Mouse (Mus musculus): ENCODE results near the gene Acad12. TPM values are rescaled to one million over a fixed set of nuclear protein-coding genes. Genes with fewer than 3 reads are reported as not detected.
"Not testable (repeated sequence)": the region's sequence is repeated elsewhere in the genome, so short reads cannot be mapped to it uniquely, and the experiment has no call there.

Acad12 gene
- polyA plus RNA-seq, 1 experiment from 2014 or later, result 6.7 TPM

DNA sequence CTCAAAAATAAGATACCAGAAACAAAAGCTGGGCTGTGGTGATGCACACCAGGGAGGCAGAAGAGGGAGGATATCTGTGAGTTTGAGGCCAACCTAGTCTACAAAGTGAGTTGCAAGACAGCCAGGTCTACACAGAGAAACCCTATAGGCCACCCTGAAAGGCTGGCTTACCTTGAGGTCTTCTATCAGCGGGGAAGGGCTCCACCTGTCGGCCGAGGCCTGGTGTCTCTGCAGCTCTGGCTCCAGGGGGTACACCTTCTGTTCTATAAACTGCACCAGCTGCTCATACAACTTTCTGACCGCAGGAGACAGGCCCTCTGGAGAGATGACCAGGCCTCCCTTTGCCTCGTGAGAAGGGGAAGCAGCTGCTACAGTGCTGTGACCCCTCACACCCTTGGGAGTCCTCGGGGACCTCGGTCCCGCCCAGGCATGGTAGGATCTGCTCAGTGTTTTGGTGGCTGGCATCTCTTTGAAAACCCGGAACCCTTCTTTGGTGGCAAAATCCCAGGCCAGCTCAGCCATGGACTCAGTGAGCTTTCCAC, 12.4 kb upstream of the Acad12 start:
- not testable (repeated sequence) for H3K4me3 ChIP-seq (ENCODE audit: low read length); H3K27ac ChIP-seq (ENCODE audit: low read length); H3K9ac ChIP-seq (ENCODE audit: low read length); H3K4me2 ChIP-seq (ENCODE audit: low read depth, low read length); H3K27me3 ChIP-seq (ENCODE audit: control insufficient read depth, insufficient read depth, low read length); H3K4me1 ChIP-seq (ENCODE audit: control insufficient read depth, insufficient read depth, low read length); ATAC-seq (replicated peaks; ENCODE audit: extremely low read depth, insufficient read depth, low FRiP score); H3K36me3 ChIP-seq (ENCODE audit: control insufficient read depth, insufficient read depth); H3K9me3 ChIP-seq (replicated peaks; ENCODE audit: control insufficient read depth, low read length)
- WGBS, result 72% methylated on average over 8 of the region's 9 CpGs

DNA sequence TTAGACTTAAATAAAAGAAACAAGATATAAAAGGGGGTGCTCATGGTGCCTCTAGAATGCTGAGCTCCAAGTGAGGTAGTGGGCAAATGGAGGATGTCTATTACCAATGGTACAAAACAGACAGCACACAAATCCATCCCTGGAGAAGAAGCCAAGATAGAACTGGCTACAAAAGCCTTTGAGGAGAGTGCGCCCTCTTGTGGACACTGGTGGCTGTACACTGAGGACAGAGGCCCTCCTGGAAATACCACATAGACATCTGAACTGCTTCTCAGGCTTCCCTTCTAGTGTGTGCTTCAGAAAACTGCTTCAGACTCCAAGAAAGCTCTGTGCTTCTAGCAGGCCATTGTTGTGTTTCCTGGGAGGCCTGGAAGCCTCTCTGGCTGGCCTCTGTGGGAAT, 9.1 kb upstream of the Acad12 start:
- H3K9ac ChIP-seq (ENCODE audit: low read length), result no peak overlapping the region
- no peaks in the 10 kb centered on the region for H3K27me3 ChIP-seq (ENCODE audit: control insufficient read depth, insufficient read depth, low read length)
- ATAC-seq (replicated peaks; ENCODE audit: extremely low read depth, insufficient read depth, low FRiP score), result no peak
- H3K4me3 ChIP-seq (ENCODE audit: low read length), result no peak overlapping the region
- no peaks in the 10 kb centered on the region for H3K4me1 ChIP-seq (ENCODE audit: control insufficient read depth, insufficient read depth, low read length)
- H3K36me3 ChIP-seq (ENCODE audit: control insufficient read depth, insufficient read depth), result no peaks in the 10 kb centered on the region
- H3K4me2 ChIP-seq (ENCODE audit: low read depth, low read length), result no peak overlapping the region
- no peak overlapping the region for H3K27ac ChIP-seq (ENCODE audit: low read length)
- no peaks in the 10 kb centered on the region for H3K9me3 ChIP-seq (replicated peaks; ENCODE audit: control insufficient read depth, low read length)
- 4% methylated on average over 1 of the region's 1 CpGs for WGBS

DNA sequence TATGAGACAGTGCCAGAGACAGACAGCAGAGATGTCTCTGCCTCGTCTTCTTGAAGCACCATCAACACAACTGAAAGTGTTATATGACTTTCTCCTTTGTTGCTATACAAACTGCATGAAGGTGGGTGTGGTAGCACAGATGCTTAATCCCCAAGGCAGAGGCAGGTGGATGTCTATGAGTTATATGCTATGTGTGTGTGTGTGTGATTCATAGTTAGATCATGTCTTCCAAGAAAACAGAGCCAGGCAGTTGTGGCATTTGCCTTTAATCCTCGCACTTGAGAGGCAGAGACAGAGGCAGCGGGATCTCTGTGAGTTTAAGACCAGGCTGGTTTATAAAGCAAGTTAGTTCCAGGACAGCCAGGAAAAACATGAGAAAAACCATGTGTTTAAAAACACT, 4.5 kb upstream of the Acad12 start:
- 92% methylated on average over 3 of the region's 3 CpGs for WGBS
- H3K9ac ChIP-seq (ENCODE audit: low read length), result no peak overlapping the region

DNA sequence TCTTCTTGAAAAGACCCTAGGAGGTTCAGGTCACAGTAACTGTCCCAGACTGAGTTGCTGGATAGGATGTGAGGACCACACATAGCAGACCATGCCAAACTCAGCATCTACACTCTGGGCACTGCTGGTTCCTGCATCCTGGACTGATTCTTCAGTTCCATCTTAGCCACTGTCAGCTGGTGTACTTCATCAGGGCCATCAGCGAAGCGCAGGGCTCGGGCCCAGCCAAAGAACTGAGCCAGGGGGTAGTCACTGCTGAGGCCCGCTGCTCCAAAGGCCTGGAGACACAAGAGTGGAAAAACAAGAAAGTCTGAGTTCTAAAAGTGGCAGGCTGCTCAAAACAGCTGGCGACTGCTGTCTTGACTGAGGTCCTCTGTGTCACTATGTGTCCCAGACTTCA, 2.4 kb upstream of the Acad12 start:
- no peak for ATAC-seq (replicated peaks; ENCODE audit: extremely low read depth, insufficient read depth, low FRiP score)
- no peaks in the 10 kb centered on the region for H3K27me3 ChIP-seq (ENCODE audit: control insufficient read depth, insufficient read depth, low read length)
- WGBS, result 90% methylated on average over 5 of the region's 5 CpGs

More for the DNA sequence above, 4.5 kb upstream of the Acad12 start:
- Histone ChIP-seq H3K4me3 (ENCODE audit: low read length) (no peak overlapping the region), H3K27me3 (ENCODE audit: control insufficient read depth, insufficient read depth, low read length) (no peaks in the 10 kb centered on the region), H3K4me1 (ENCODE audit: control insufficient read depth, insufficient read depth, low read length) (peaks cover 7% of the 10 kb centered on the region), H3K27ac (ENCODE audit: low read length) (no peak overlapping the region), H3K4me2 (ENCODE audit: low read depth, low read length) (no peak overlapping the region), H3K9me3 (replicated peaks; ENCODE audit: control insufficient read depth, low read length) (no peaks in the 10 kb centered on the region), H3K36me3 (ENCODE audit: control insufficient read depth, insufficient read depth) (no peaks in the 10 kb centered on the region)
- no peak for ATAC-seq (replicated peaks; ENCODE audit: extremely low read depth, insufficient read depth, low FRiP score)

DNA sequence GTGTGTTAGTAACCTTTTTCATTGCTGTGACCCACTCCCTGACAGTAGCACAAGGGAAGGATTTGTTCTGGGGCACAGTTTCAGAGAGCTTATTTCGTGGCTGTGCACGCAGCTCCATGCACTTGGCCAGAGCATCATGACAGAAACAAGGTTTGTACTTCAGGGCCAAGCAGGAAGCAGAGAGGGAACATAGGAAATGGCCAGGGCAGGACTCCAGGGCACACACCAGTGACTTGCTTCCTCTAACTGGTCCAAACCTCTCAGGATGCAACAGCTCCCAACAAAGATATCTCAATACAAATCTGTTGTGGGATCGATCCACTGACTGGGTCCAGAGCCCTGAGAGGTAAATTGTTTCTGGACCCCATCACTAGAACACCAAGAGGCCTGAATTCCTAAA, 3.8 kb downstream of the Acad12 start:
- not testable (repeated sequence) for ATAC-seq (replicated peaks; ENCODE audit: extremely low read depth, insufficient read depth, low FRiP score); H3K9ac ChIP-seq (ENCODE audit: low read length); H3K27ac ChIP-seq (ENCODE audit: low read length); H3K4me3 ChIP-seq (ENCODE audit: low read length); H3K9me3 ChIP-seq (replicated peaks; ENCODE audit: control insufficient read depth, low read length); H3K36me3 ChIP-seq (ENCODE audit: control insufficient read depth, insufficient read depth); H3K4me1 ChIP-seq (ENCODE audit: control insufficient read depth, insufficient read depth, low read length); H3K27me3 ChIP-seq (ENCODE audit: control insufficient read depth, insufficient read depth, low read length); H3K4me2 ChIP-seq (ENCODE audit: low read depth, low read length)
- 69% methylated on average over 3 of the region's 3 CpGs for WGBS

More for the DNA sequence above, 2.4 kb upstream of the Acad12 start:
- H3K9me3 ChIP-seq (replicated peaks; ENCODE audit: control insufficient read depth, low read length), result no peaks in the 10 kb centered on the region
- H3K4me3 ChIP-seq (ENCODE audit: low read length), result no peak overlapping the region
- peaks cover 7% of the 10 kb centered on the region for H3K4me1 ChIP-seq (ENCODE audit: control insufficient read depth, insufficient read depth, low read length)
- H3K9ac ChIP-seq (ENCODE audit: low read length), result no peak overlapping the region
- H3K36me3 ChIP-seq (ENCODE audit: control insufficient read depth, insufficient read depth), result no peaks in the 10 kb centered on the region
- no peak overlapping the region for H3K27ac ChIP-seq (ENCODE audit: low read length)
- H3K4me2 ChIP-seq (ENCODE audit: low read depth, low read length), result no peak overlapping the region

DNA sequence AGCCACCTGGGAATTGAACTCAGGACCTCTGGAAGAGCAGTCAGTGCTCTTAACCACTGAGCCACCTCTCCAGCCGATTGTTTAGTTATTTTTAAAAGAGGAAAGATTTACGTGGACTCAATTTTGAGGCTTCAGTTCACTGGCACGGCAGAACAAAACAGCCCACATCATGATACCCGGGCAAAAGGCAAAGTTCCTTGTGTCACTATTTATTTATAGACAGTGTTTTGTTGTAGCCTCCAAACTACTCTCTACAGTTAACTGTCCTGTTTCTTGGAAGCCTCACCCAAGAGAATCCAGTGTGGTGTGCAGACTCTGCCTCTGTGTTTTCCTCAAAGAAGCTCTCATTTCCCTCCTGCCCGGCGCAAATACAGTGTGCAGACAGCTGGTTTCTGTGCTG, 6.7 kb downstream of the Acad12 start:
- 80% methylated on average over 6 of the region's 6 CpGs for WGBS
- no peaks in the 10 kb centered on the region for H3K9me3 ChIP-seq (replicated peaks; ENCODE audit: control insufficient read depth, low read length)
- H3K4me2 ChIP-seq (ENCODE audit: low read depth, low read length), result no peak overlapping the region
- no peak; the same call in 1 of the 2 replicates for ATAC-seq (replicated peaks; ENCODE audit: extremely low read depth, insufficient read depth, low FRiP score)
- no peak overlapping the region for H3K9ac ChIP-seq (ENCODE audit: low read length)
- H3K27ac ChIP-seq (ENCODE audit: low read length), result no peak overlapping the region
- H3K4me1 ChIP-seq (ENCODE audit: control insufficient read depth, insufficient read depth, low read length), result no peaks in the 10 kb centered on the region
- H3K27me3 ChIP-seq (ENCODE audit: control insufficient read depth, insufficient read depth, low read length), result no peaks in the 10 kb centered on the region
- no peak overlapping the region for H3K4me3 ChIP-seq (ENCODE audit: low read length)
- no peaks in the 10 kb centered on the region for H3K36me3 ChIP-seq (ENCODE audit: control insufficient read depth, insufficient read depth)

DNA sequence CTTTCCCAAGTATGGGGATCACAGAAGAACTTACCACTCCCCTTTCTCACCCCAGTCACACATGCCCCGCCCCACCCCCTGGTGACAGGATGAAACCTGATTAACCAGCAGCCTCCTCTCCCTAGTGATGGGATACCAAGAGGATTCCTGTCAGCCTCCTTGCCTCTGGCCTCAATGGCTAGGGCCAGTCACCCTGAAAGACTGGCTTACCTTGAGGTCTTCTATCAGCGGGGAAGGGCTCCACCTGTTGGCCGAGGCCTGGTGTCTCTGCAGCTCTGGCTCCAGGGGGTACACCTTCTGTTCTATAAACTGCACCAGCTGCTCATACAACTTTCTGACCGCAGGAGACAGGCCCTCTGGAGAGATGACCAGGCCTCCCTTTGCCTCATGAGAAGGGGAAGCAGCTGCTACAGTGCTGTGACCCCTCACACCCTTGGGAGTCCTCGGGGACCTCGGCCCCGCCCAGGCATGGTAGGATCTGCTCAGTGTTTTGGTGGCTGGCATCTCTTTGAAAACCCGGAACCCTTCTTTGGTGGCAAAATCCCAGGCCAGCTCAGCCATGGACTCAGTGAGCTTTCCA, 9.1 kb downstream of the Acad12 start:
- not testable (repeated sequence) for ATAC-seq (replicated peaks; ENCODE audit: extremely low read depth, insufficient read depth, low FRiP score); H3K4me3 ChIP-seq (ENCODE audit: low read length); H3K9me3 ChIP-seq (replicated peaks; ENCODE audit: control insufficient read depth, low read length); H3K27ac ChIP-seq (ENCODE audit: low read length); H3K36me3 ChIP-seq (ENCODE audit: control insufficient read depth, insufficient read depth); H3K4me1 ChIP-seq (ENCODE audit: control insufficient read depth, insufficient read depth, low read length); H3K27me3 ChIP-seq (ENCODE audit: control insufficient read depth, insufficient read depth, low read length); H3K9ac ChIP-seq (ENCODE audit: low read length); H3K4me2 ChIP-seq (ENCODE audit: low read depth, low read length)
- 51% methylated on average over 8 of the region's 8 CpGs for WGBS

DNA sequence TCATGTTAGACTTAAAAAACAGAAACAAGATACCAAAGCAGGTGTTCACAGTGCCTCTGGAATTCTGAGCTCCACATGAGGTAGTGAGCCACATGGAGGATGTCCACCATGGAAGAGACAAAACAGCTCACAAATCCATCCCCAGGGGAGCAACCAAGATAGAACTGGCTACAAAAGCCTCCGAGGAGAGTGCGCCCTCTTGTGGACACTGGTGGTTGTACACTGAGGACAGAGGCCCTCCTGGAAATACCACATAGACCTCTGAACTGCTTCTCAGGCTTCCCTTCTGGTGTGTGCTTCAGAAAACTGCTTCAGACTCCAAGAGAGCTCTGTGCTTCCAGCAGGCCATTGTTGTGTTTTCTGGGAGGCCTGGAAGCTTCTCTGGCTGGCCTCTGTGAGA, 12.6 kb downstream of the Acad12 start:
- Histone ChIP-seq H3K27me3 (ENCODE audit: control insufficient read depth, insufficient read depth, low read length) (no peaks in the 10 kb centered on the region), H3K27ac (ENCODE audit: low read length) (no peak overlapping the region), H3K4me2 (ENCODE audit: low read depth, low read length) (no peak overlapping the region), H3K9me3 (replicated peaks; ENCODE audit: control insufficient read depth, low read length) (no peaks in the 10 kb centered on the region), H3K4me1 (ENCODE audit: control insufficient read depth, insufficient read depth, low read length) (0 out of 2 replicates have a peak, but pooled peaks cover 3% of the 10 kb centered on the region), H3K4me3 (ENCODE audit: low read length) (no peak overlapping the region), H3K9ac (ENCODE audit: low read length) (no peak overlapping the region), H3K36me3 (ENCODE audit: control insufficient read depth, insufficient read depth) (no peaks in the 10 kb centered on the region)
- no peak; the same call in 1 of the 2 replicates for ATAC-seq (replicated peaks; ENCODE audit: extremely low read depth, insufficient read depth, low FRiP score)
- WGBS, result 0% methylated on average over 2 of the region's 2 CpGs

DNA sequence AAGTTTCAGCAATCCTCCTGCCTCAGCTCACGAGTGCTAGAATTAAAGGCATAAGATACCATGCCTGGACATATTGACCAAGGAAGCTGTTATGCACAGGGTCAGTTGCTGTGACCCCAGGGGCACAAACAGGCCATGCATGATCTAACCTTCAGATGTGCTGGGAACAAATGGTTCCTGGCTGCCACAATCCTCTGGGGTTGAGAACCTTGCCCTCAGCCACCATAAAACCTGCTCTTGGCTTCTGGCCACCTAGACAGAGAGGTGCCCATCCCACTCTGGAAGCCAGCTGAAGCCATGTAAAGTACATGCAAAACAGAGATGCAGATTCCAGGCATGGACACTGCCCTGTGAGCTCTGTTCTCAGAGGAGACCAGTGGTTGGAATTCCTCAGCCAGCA, 14.9 kb downstream of the Acad12 start:
- H3K4me2 ChIP-seq (ENCODE audit: low read depth, low read length); H3K27me3 ChIP-seq (ENCODE audit: control insufficient read depth, insufficient read depth, low read length); H3K27ac ChIP-seq (ENCODE audit: low read length); H3K9ac ChIP-seq (ENCODE audit: low read length); H3K9me3 ChIP-seq (replicated peaks; ENCODE audit: control insufficient read depth, low read length); H3K4me1 ChIP-seq (ENCODE audit: control insufficient read depth, insufficient read depth, low read length); H3K36me3 ChIP-seq (ENCODE audit: control insufficient read depth, insufficient read depth); H3K4me3 ChIP-seq (ENCODE audit: low read length); ATAC-seq (replicated peaks; ENCODE audit: extremely low read depth, insufficient read depth, low FRiP score): not testable (repeated sequence)
- WGBS, result 72% methylated on average over 1 of the region's 1 CpGs

All from heart, embryonic 16.5 days (tissue).